Mouse (Mus musculus): Measurements from ENCODE around the gene Sf3a2. TPM values are rescaled to one million over a fixed set of nuclear protein-coding genes. Genes with fewer than 3 reads are reported as not detected.

The Sf3a2 gene
- polyA plus RNA-seq, 1 experiment, result 77.0 TPM

- no peak for TF ChIP-seq CTCF (IDR thresholded peaks at IDR 0.05; ENCODE audit: borderline replicate concordance, extremely low read depth, insufficient read depth, insufficient read length)
- no peak for TF ChIP-seq POLR2A (IDR thresholded peaks at IDR 0.05; ENCODE audit: borderline replicate concordance, extremely low read depth, insufficient read depth, insufficient read length, poor library complexity, severe bottlenecking)
Measured at GRCm38 (mm10) chr10:80843931-80844547, 46.0 kb downstream of the Sf3a2 start, which contains the start of gene Lingo3. Gene Lingo3 (minus strand): TSS chr10:80844039.

GRCm38 (mm10) chr10:80845055-80845693 is 47.2 kb downstream of the Sf3a2 start:
- TF ChIP-seq CTCF (IDR thresholded peaks at IDR 0.05; ENCODE audit: borderline replicate concordance, extremely low read depth, insufficient read depth, insufficient read length), result no peak
- TF ChIP-seq POLR2A (IDR thresholded peaks at IDR 0.05; ENCODE audit: borderline replicate concordance, extremely low read depth, insufficient read depth, insufficient read length, poor library complexity, severe bottlenecking), result no peak
- DNase-seq (ENCODE audit: low read depth), result no peak

More at GRCm38 (mm10) chr10:80843931-80844547, 46.0 kb downstream of the Sf3a2 start, which contains the start of gene Lingo3:
- DNase-seq (ENCODE audit: low read depth), result peak; percentile 58

GRCm38 (mm10) chr10:80845732-80846131 is 47.7 kb downstream of the Sf3a2 start:
- TF ChIP-seq POLR2A (IDR thresholded peaks at IDR 0.05; ENCODE audit: borderline replicate concordance, extremely low read depth, insufficient read depth, insufficient read length, poor library complexity, severe bottlenecking) (no peak), CTCF (IDR thresholded peaks at IDR 0.05; ENCODE audit: borderline replicate concordance, extremely low read depth, insufficient read depth, insufficient read length) (no peak)
- DNase-seq (ENCODE audit: low read depth), result no peak

- TF ChIP-seq POLR2A (IDR thresholded peaks at IDR 0.05; ENCODE audit: borderline replicate concordance, extremely low read depth, insufficient read depth, insufficient read length, poor library complexity, severe bottlenecking) (no peak), CTCF (IDR thresholded peaks at IDR 0.05; ENCODE audit: borderline replicate concordance, extremely low read depth, insufficient read depth, insufficient read length) (no peak)
- no peak for DNase-seq (ENCODE audit: low read depth)
Measured at GRCm38 (mm10) chr10:80848571-80848970, 50.6 kb downstream of the Sf3a2 start.

Other genes starting within 250 kb of the Sf3a2 start
- 59.9 and 72.0 TPM in 2 replicates for gene Rexo1, start 236.6 kb upstream of the Sf3a2 start, polyA plus RNA-seq (2012; rRNA removed)
- 12.2 and 15.9 TPM in 2 replicates for gene Klf16, start 220.9 kb upstream of the Sf3a2 start, polyA plus RNA-seq (2012; rRNA removed)
- gene Abhd17a, start 207.9 kb upstream of the Sf3a2 start, polyA plus RNA-seq (2012; rRNA removed), result 170 and 188 TPM in 2 replicates
- gene Scamp4, start 195.3 kb upstream of the Sf3a2 start, polyA plus RNA-seq (2012; rRNA removed), result 62.0 and 62.5 TPM in 2 replicates
- 12.7 and 17.3 TPM in 2 replicates for gene Adat3, start 195.3 kb upstream of the Sf3a2 start, polyA plus RNA-seq (2012; rRNA removed)
- 4.2 and 4.5 TPM in 2 replicates for gene Gm49322, start 192.2 kb upstream of the Sf3a2 start, polyA plus RNA-seq (2012; rRNA removed)
- gene Csnk1g2, start 175.4 kb upstream of the Sf3a2 start, polyA plus RNA-seq (2012; rRNA removed), result 213 and 237 TPM in 2 replicates
- gene Btbd2, start 141.1 kb upstream of the Sf3a2 start, polyA plus RNA-seq (2012; rRNA removed), result 91.9 and 113 TPM in 2 replicates
- 96.9 and 115 TPM in 2 replicates for gene Mknk2, start 120.1 kb upstream of the Sf3a2 start, polyA plus RNA-seq (2012; rRNA removed)
- 36.9 and 47.3 TPM in 2 replicates for gene Mob3a, start 96.2 kb upstream of the Sf3a2 start, polyA plus RNA-seq (2012; rRNA removed)
- 47.6 and 70.2 TPM in 2 replicates for gene Izumo4, start 96.0 kb upstream of the Sf3a2 start, polyA plus RNA-seq (2012; rRNA removed)
- gene Ap3d1, start 55.9 kb upstream of the Sf3a2 start, polyA plus RNA-seq (2012; rRNA removed), result 155 and 176 TPM in 2 replicates
- gene Dot1l, start 43.0 kb upstream of the Sf3a2 start, polyA plus RNA-seq (2012; rRNA removed), result 36.1 and 77.6 TPM in 2 replicates
- gene Plekhj1, start 428 bp downstream of the Sf3a2 start, polyA plus RNA-seq (2012; rRNA removed), result 88.7 and 125 TPM in 2 replicates
- gene Amh, start 7.0 kb downstream of the Sf3a2 start, polyA plus RNA-seq (2012; rRNA removed), result 1.7 and 2.1 TPM in 2 replicates
- gene Jsrp1, start 15.3 kb downstream of the Sf3a2 start, polyA plus RNA-seq (2012; rRNA removed), result 0.21 and 0.45 TPM in 2 replicates
- gene Oaz1, start 28.5 kb downstream of the Sf3a2 start, polyA plus RNA-seq (2012; rRNA removed), result 685 and 1,025 TPM in 2 replicates
- gene Lingo3, start 45.8 kb downstream of the Sf3a2 start, polyA plus RNA-seq (2012; rRNA removed), result 5.2 and 7.7 TPM in 2 replicates
- 278 and 393 TPM in 2 replicates for gene Lsm7, start 57.0 kb downstream of the Sf3a2 start, polyA plus RNA-seq (2012; rRNA removed)
- 110 and 134 TPM in 2 replicates for gene Sppl2b, start 57.1 kb downstream of the Sf3a2 start, polyA plus RNA-seq (2012; rRNA removed)
- 0.22 and 0.26 TPM in 2 replicates for gene Tmprss9, start 73.7 kb downstream of the Sf3a2 start, polyA plus RNA-seq (2012; rRNA removed)
- gene Timm13, start 102.8 kb downstream of the Sf3a2 start, polyA plus RNA-seq (2012; rRNA removed), result 174 and 253 TPM in 2 replicates
- 58.8 and 72.3 TPM in 2 replicates for gene Lmnb2, start 120.0 kb downstream of the Sf3a2 start, polyA plus RNA-seq (2012; rRNA removed)
- 8.4 and 8.5 TPM in 2 replicates for gene Gadd45b, start 131.9 kb downstream of the Sf3a2 start, polyA plus RNA-seq (2012; rRNA removed)
- gene Gng7, start 216.7 kb downstream of the Sf3a2 start, polyA plus RNA-seq (2012; rRNA removed), result 13.3 and 13.6 TPM in 2 replicates
- gene Diras1, start 227.5 kb downstream of the Sf3a2 start, polyA plus RNA-seq (2012; rRNA removed), result 41.5 and 66.5 TPM in 2 replicates
- 70.0 and 77.9 TPM in 2 replicates for gene Slc39a3, start 239.2 kb downstream of the Sf3a2 start, polyA plus RNA-seq (2012; rRNA removed)

Data from brain, embryonic 14.5 days (tissue).